Mouse (Mus musculus) mature B cell (primary cell): ENCODE measurements around the gene Shq1.

Source experiments
- in situ Hi-C: fragments of 300-500 bp; cut with MboI; formaldehyde crosslinking; loops from 2 replicates; pipeline ENCODE4 v1.14.3; 2019

Gene Shq1

DNA sequence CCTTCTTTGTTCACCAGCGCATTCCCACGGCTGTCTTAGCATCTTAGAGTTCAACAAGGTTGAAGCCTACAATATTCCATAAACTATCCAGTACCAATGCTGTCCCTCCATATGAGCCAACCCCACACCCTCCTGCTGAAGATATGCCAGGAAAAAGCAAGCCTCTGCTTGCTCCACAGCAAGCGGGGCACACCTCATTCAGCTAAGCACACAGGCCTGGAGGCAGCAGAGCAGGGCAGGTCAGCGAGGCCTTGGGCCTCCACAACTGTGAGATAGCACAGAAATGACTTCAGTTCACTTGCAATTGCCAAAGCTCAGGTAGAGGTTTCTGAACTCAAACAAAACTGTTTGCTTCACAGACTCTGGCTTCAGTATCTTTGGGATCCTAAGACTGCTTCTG is 64.2 kb downstream of the Shq1 start:
- in situ Hi-C loops = no loop called here

- in situ Hi-C loops = no loop called here
Observed at GRCm38 (mm10) chr6:100603702-100604101, 67.3 kb downstream of the Shq1 start.

DNA sequence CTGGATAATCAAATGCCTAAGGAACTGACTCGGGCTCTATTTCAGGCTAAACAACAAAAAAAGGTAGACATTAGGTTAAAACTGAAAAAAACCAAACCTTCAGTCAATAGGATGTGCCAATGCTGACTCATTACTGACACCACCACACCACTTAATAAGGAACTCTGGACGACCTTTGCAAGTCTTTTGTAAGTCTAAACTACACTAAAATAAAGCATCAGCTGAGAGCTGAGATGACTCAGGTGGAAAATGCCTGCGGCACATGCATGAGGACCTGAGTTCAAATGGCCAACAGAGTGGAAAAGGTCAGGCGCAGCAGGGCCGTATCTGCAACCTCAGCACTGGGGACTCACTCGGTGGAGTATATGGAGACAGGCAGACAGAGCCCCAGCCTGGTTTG is 69.3 kb downstream of the Shq1 start:
- in situ Hi-C loops = no loop called here

- in situ Hi-C loops = no loop called here
Observed at GRCm38 (mm10) chr6:100593857-100594256, 77.1 kb downstream of the Shq1 start.

DNA sequence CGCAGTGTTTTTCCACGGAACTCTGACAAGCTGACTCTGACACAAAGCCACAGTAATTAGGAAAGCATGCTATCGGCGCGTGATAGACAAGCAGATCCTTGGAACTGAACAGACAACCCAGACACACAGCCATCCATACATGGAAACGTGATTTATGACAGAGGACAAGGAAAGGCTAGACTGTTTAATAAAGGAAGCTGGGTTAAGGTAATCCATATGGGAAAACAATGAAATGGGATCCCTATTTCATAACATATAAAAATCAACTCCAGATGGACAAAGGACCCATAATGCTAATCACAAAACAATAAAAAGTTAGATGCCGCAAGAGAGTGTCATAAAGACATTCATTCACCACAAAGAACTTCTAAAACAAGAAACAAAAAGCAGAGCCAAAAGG is 78.0 kb downstream of the Shq1 start:
- in situ Hi-C loops = no loop called here

DNA sequence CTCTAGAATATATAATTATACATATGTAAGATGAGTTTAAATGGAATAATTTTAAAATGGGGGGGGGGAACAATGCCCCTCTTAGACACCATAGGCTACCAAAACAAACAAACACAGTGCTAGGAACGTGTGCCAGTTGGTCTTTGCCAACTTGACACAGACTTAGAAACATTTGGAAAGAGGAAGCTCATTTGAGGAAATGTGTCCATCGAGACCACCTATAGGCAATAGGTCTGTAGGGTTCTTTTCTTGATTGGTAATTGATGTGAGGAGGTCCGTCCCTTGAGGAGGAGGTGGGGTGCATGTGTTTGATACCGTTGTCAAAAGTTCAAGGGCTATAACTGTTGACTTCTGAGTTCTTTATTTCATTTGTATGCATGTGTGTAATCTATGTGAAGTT is 80.4 kb downstream of the Shq1 start:
- in situ Hi-C loops = no loop called here

DNA sequence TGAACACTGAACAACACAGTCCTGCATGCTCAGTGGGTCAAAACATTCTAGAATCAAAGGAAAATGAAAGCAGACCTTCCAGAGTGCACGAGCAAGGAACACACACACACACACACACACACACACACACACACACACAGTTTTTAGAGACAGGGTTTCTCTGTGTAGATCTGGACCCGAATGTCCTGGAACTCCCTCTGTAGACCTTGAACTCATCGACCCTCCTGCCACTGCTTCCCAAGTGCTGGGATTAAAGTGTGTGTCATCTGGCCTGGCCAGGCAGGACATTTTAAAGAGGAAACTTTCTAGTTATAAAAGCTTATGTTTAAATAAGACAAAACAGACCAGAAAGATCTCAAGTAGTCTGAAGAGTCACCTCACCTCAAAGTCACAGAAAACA is 82.1 kb downstream of the Shq1 start:
- in situ Hi-C loops = no loop called here

GRCm38 (mm10) chr6:100586758-100587157 is 84.2 kb downstream of the Shq1 start:
- in situ Hi-C loops = no loop called here

DNA sequence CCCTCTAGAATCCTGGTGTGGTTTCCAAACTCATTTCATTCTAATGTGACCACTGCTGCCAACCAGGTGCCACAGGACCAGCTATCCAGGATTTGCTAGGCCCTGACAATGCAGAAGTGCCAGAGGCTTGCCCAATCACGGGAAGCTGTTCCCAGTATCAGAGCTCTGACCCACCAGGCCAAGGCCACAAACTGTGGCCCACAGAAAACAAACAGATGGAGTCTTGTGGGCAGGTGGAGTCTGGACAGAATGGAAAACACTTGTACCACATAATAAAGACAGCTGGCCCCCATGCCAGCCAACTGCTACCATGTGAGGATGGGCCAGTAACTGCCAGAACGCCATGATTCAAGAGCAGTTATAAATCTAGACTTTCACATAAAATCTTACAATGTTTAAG is 89.0 kb downstream of the Shq1 start:
- in situ Hi-C loops = no loop called here

- in situ Hi-C loops = no loop called here
Observed at GRCm38 (mm10) chr6:100581056-100581455, 89.9 kb downstream of the Shq1 start.

- in situ Hi-C loops = no loop called here
Observed at GRCm38 (mm10) chr6:100577590-100577989, 93.4 kb downstream of the Shq1 start.

GRCm38 (mm10) chr6:100576171-100576570 is 94.8 kb downstream of the Shq1 start:
- in situ Hi-C loops = no loop called here

GRCm38 (mm10) chr6:100566774-100567173 is 104.2 kb downstream of the Shq1 start:
- in situ Hi-C loops = no loop called here

- in situ Hi-C loops = no loop called here
Observed at GRCm38 (mm10) chr6:100564516-100564915, 106.4 kb downstream of the Shq1 start.

DNA sequence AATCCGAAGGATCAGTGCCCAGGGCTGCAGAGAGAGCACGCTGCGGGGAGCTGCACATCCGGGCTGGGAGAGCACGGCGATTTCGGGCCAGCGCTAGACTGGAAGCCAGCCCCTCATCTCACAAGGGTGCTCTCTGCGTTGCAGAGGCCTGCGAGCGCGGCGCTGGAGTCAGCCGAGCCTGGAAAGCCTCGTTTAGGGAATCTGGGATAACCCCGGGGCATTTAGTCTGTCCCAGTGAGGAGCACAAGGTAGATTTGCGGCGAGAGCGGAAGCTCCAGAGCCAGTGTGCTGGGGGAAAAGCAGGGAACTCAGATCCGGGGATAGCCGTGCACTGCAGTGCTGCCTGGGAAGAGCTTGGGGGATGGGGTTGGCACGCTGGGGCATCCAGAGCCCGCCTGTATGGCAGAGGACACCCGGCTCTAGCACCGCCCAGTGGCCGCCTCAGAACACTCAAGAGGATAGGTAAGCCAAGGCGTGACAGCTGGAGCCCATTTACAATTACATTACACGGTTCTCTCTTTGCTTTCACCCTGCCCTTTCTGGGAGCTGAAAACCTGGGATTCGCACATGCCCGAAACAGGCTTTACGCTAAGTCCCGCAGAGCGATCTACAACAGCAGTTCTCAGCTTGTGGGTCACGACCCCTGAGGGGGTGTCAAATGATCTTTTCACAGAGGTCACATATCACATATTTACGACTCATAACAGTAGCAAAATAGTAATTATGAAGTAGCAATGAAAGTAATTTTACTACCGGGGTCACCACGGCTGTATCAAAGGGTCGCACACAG is 107.2 kb downstream of the Shq1 start:
- in situ Hi-C loops = no loop called here

- in situ Hi-C loops = no loop called here
Observed at GRCm38 (mm10) chr6:100562719-100563551, 108.0 kb downstream of the Shq1 start.

GRCm38 (mm10) chr6:100558057-100558456 is 112.9 kb downstream of the Shq1 start:
- in situ Hi-C loops = no loop called here

DNA sequence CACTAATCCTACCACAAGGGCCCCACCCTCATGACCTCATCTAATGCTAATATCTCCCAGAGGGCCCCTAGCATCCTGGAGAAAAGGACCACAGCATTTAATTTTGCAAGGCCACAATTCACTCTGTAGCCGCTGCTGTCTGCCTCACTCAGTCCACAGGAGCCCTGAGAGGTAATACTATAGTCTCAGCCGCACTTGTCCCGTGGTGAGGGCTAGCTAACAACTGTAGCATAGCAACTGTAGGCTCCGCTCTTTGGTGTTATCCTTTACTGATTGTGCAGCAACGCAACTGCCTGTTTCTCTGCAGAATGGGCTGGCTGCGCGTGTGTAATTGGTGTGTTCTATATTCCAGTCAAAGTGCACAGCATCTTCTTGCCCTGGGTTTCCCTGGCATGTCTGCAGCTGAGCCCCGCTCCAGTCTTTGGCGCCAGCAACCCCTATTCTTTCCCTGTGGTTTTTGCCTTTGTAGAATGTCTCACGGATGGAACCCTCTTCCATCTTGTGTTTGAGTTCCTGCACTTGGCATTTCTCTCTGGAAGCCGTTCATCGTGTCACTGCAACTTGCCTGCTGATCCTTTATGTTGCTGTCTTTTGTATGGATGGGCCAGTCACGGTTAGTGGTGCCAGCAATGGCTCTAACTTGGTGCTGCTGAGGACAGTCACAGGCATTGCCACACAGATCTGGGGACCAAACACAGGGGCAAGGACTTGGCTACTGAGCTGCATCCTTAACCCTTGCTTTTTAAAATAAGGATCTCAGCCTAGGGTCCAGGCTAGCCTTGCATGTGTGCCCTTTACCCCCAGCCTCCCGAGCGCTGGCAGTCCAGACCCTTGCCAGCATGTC is 128.6 kb downstream of the Shq1 start:
- in situ Hi-C loops = loop anchor here (25.0 kb wide), 1 partner anchor 730 kb away; no protein-coding TSS in a partner anchor

DNA sequence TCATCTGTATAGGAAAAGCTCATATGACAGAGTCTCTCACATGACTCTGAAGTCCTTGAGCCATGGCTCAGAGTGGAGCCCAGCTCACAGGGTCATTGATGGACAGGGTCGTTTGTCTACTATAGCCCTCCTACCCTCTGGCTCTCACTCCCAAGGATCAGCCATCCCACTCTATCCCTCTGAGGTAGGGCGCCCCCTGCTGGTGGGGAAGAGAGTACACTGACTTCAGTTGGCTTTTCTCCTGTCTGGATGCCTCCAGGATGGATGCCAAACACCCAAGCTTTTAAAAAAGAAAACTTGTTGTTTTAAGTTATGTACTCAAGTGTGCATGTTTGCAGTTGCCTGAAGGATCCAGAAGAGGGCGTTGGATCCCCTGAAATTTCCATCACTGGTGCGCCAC is 131.3 kb downstream of the Shq1 start:
- in situ Hi-C loops = loop anchor here (25.0 kb wide), 1 partner anchor 727 kb away; no protein-coding TSS in a partner anchor

DNA sequence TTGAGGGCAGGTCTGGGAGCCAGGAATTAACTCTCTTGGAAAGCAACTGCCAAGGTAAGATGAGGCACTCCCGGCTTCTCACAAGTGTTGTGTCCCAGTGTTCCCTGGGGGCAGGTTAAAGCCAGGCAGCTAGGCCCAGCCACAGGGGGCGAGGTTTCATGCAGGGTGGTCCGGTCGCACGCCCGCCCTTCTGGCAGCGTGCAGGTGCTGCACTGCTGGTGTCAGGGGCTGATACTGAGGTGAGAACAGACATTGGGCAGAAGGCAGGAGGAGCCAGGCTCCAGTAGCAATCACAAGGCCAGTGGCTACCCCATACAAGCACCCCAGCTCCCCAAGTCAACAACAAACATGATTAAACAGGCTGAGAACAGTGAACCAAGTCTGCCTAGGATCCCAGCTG is 132.4 kb downstream of the Shq1 start:
- in situ Hi-C loops = loop anchor here (25.0 kb wide), 1 partner anchor 726 kb away; no protein-coding TSS in a partner anchor

- in situ Hi-C loops = loop anchor here (25.0 kb wide), 1 partner anchor 726 kb away; no protein-coding TSS in a partner anchor
Observed at GRCm38 (mm10) chr6:100537987-100538386, 133.0 kb downstream of the Shq1 start.

GRCm38 (mm10) chr6:100537042-100537441 is 133.9 kb downstream of the Shq1 start:
- in situ Hi-C loops = loop anchor here (25.0 kb wide), 1 partner anchor 725 kb away; no protein-coding TSS in a partner anchor
